Mouse (Mus musculus) liver, postnatal 0 days (tissue): ENCODE measurements at regions not wholly inside any gene's neighbourhood (a gene's known extent, or its start where the extent isn't known, plus 50 kb on each side); places are given as distances from the start of the nearest gene placed in this dataset.

Source experiments
- CTCF ChIP-seq: sonication (generic); IDR thresholded peaks from 2 replicates; pipeline ENCODE4 v1.5.1; 2016; ENCODE audit warnings: antibody characterized with exemption, low read depth
- EP300 ChIP-seq: IDR thresholded peaks from 2 replicates; pipeline ENCODE4 v1.6.1; 2016; ENCODE audit warnings: antibody characterized with exemption, low read depth, mild to moderate bottlenecking

- TF ChIP-seq CTCF (no peak), EP300 (no peak)
Observed at GRCm38 (mm10) chr1:34733026-34733913, 109.6 kb downstream of the Fam168b start.
